Mouse (Mus musculus) G1E (cell line): ENCODE measurements around the gene Gm9833.

Experiments used
- CTCF ChIP-seq: IDR thresholded peaks from 2 replicates; pipeline ENCODE4 v1.5.1; 2012; ENCODE audit warnings: low read depth, low read length, inconsistent platforms, mixed read lengths
- GATA1 ChIP-seq: IDR thresholded peaks from 2 replicates; pipeline ENCODE4 v1.6.1; 2012; ENCODE audit warnings: borderline replicate concordance, low read length, inconsistent platforms, mixed read lengths
- POLR2AphosphoS5 ChIP-seq: IDR thresholded peaks from 2 replicates; pipeline ENCODE4 v1.6.1; 2012; ENCODE audit warnings: low read depth, low read length, inconsistent platforms; ENCODE audit not compliant: insufficient replicate concordance

DNA sequence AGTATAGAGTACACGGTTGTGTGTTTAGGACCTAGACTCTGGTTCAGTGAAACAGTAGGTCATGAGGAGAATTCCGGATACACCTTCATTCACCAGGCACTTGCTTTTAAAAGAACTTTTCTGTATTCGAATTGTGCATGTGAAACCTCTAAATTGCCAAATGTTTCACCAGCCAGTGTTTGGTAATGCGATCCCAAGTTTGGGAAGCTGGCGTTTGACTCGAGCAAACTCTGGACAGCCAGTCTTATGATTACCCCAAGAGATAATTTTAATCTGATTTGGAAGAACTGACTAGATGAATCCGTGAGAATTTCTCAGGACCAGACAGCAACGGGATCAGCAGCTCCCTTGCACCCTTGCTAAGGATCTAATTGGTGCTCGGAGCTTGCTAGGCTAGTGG lies 33.3 kb downstream of the Gm9833 start:
- TF ChIP-seq CTCF, result no peak
- no peak for TF ChIP-seq GATA1
- TF ChIP-seq POLR2AphosphoS5, result no peak
